15 mouse cellular contexts compared by ENCODE assay signal in genomic region chr12:110786243-110786642, GRCm38 (mm10). TPM values are rescaled to one million over a fixed set of nuclear protein-coding genes. Genes with fewer than 3 reads are reported as not detected.
DNase-seq lines count a peak whose midpoint lies in the region; ATAC-seq and TF ChIP-seq lines count a peak whose summit lies in the region.
"Had no signal": no experiment of that assay in that cellular context is flagged by ENCODE, and none has a peak within 500 bp of the region (broad histone marks: within the 10 kb centered on the region; RNA-seq: fewer than 3 reads in every experiment).

No protein-coding gene starts in this region.

- H3K27me3 ChIP-seq in midbrain, postnatal 0 days (ENCODE audit: insufficient read depth, low read length): no peaks in the 10 kb centered on the region
- H3K27me3 ChIP-seq in midbrain, embryonic 11.5 days (ENCODE audit: control insufficient read depth, insufficient read depth, low read length): no peaks in the 10 kb centered on the region
- H3K27me3 ChIP-seq: forebrain, embryonic 15.5 days; limb, embryonic 15.5 days; stomach, embryonic 15.5 days had no signal

- no peak for ATAC-seq in midbrain, postnatal 0 days (ENCODE audit: low FRiP score)
- no peak for ATAC-seq in midbrain, embryonic 11.5 days (ENCODE audit: low FRiP score)
- ATAC-seq: forebrain, embryonic 15.5 days; liver, postnatal 0 days; midbrain, embryonic 16.5 days had no signal

- peaks cover 10% of the 10 kb centered on the region for H3K36me3 ChIP-seq in midbrain, postnatal 0 days (ENCODE audit: insufficient read depth, low read length)
- peaks cover 3% of the 10 kb centered on the region; the same call in 1 of the 2 replicates for H3K36me3 ChIP-seq in midbrain, embryonic 11.5 days (ENCODE audit: control insufficient read depth, insufficient read depth, low read length)

- H3K4me3 ChIP-seq in midbrain, postnatal 0 days (ENCODE audit: low read depth, low read length): no peak overlapping the region
- H3K4me3 ChIP-seq in midbrain, embryonic 11.5 days (ENCODE audit: low read depth, low read length): no peak overlapping the region
- H3K4me3 ChIP-seq: forebrain, embryonic 15.5 days; limb, embryonic 15.5 days; stomach, embryonic 15.5 days had no signal

- intact Hi-C loops in heart, postnatal 36 days (cut with DNase I): no loop called here

- H3K9ac ChIP-seq in midbrain, postnatal 0 days (replicated peaks; ENCODE audit: low read length, poor library complexity, severe bottlenecking): no peak overlapping the region
- H3K9ac ChIP-seq in midbrain, embryonic 11.5 days (ENCODE audit: low read length): no peak overlapping the region
- H3K9ac ChIP-seq: forebrain, embryonic 15.5 days; limb, embryonic 15.5 days; liver, postnatal 0 days; stomach, embryonic 15.5 days had no signal

- no peaks in the 10 kb centered on the region for H3K9me3 ChIP-seq in midbrain, postnatal 0 days (ENCODE audit: low read length)
- no peaks in the 10 kb centered on the region for H3K9me3 ChIP-seq in midbrain, embryonic 11.5 days (ENCODE audit: control insufficient read depth, low read length)
- H3K9me3 ChIP-seq: forebrain, embryonic 15.5 days; limb, embryonic 15.5 days; stomach, embryonic 15.5 days had no signal

- 75% methylated on average over 4 of the region's 4 CpGs for WGBS in midbrain, postnatal 0 days
- 88% methylated on average over 4 of the region's 4 CpGs for WGBS in midbrain, embryonic 11.5 days

- no peaks in the 10 kb centered on the region for H3K4me1 ChIP-seq in midbrain, postnatal 0 days (ENCODE audit: insufficient read depth, low read length)
- no peaks in the 10 kb centered on the region for H3K4me1 ChIP-seq in midbrain, embryonic 11.5 days (ENCODE audit: control insufficient read depth, insufficient read depth, low read length)
- H3K4me1 ChIP-seq: forebrain, embryonic 15.5 days; stomach, embryonic 15.5 days had no signal

- DNase-seq in heart, adult 11 months: peak; percentile 91
- DNase-seq in heart, postnatal 36 days: no peak
- DNase-seq in midbrain, postnatal 0 days (ENCODE audit: low spot score): peak; percentile 62
- DNase-seq in midbrain, embryonic 11.5 days (ENCODE audit: low spot score, missing footprints): no peak
- peak; percentile 74 for DNase-seq in cerebellum, adult 8-10 months
- peak; percentile 41 for DNase-seq in gastrocnemius, postnatal 10 days
- DNase-seq in Muller cell, postnatal 12 days (ENCODE audit: inconsistent ontology term): no peak
- no peak for DNase-seq in adrenal gland, postnatal 10 days
- DNase-seq: adrenal gland, postnatal 25 days; kidney, adult 8-10 months; liver, postnatal 0 days had no signal

- no peak overlapping the region for H3K27ac ChIP-seq in midbrain, postnatal 0 days (ENCODE audit: low read depth, low read length)
- H3K27ac ChIP-seq in midbrain, embryonic 11.5 days (ENCODE audit: low read depth, low read length): no peak overlapping the region
- H3K27ac ChIP-seq: forebrain, embryonic 15.5 days; limb, embryonic 15.5 days; stomach, embryonic 15.5 days had no signal

- no peak overlapping the region for H3K4me2 ChIP-seq in midbrain, postnatal 0 days (ENCODE audit: low read depth, low read length, poor library complexity, severe bottlenecking)
- no peak overlapping the region for H3K4me2 ChIP-seq in midbrain, embryonic 11.5 days
- H3K4me2 ChIP-seq: forebrain, embryonic 15.5 days; limb, embryonic 15.5 days; stomach, embryonic 15.5 days had no signal

- TF ChIP-seq CTCF in midbrain, postnatal 0 days (IDR thresholded peaks at IDR 0.05): no peak

RNA-seq across cellular contexts. Expression of gene Wdr20, which starts 48.5 kb away (rescaled TPM):
- 10 to 100 TPM; 28.2 to 32.0 TPM for total RNA-seq in heart, postnatal 36 days (2021)
- total RNA-seq in midbrain, postnatal 0 days (2014; rRNA removed): 33.8 and 38.7 TPM in 2 replicates
- polyA plus RNA-seq in midbrain, postnatal 0 days (2015; fragmentation: Nextera tagmentation; extraction: Ambion mirVana): 16.0 and 16.2 TPM in 2 replicates
- 22.9 and 24.7 TPM in 2 replicates for polyA plus RNA-seq in midbrain, embryonic 11.5 days (2014; fragmentation: Nextera tagmentation; extraction: Ambion mirVana)
- total RNA-seq in gastrocnemius, postnatal 10 days (2021): 10 to 100 TPM; 20.5 TPM
- 10 to 100 TPM; 37.2 to 45.6 TPM for total RNA-seq in adrenal gland, postnatal 10 days (2021)

RNA-seq across cellular contexts. Expression of gene Mok, which starts 54.5 kb away (rescaled TPM):
- total RNA-seq in heart, postnatal 36 days (2021): 1 to 10 TPM in 1 of 2 experiments, under 1 TPM in 1; 0.75 to 1.1 TPM
- 10.7 and 23.7 TPM in 2 replicates for total RNA-seq in midbrain, postnatal 0 days (2014; rRNA removed)
- polyA plus RNA-seq in midbrain, postnatal 0 days (2015; fragmentation: Nextera tagmentation; extraction: Ambion mirVana): 17.0 and 18.9 TPM in 2 replicates
- 11.1 and 11.8 TPM in 2 replicates for polyA plus RNA-seq in midbrain, embryonic 11.5 days (2014; fragmentation: Nextera tagmentation; extraction: Ambion mirVana)
- total RNA-seq in gastrocnemius, postnatal 10 days (2021): under 1 TPM; 0.21 to 0.25 TPM
- total RNA-seq in adrenal gland, postnatal 10 days (2021): 1 to 10 TPM; 1.4 to 1.6 TPM

Comparison
In these comparisons a context has a peak if more than half of its experiments do, and no peak if none do; other contexts are left out.
1. DNase-seq: peak in heart, adult 11 months (single experiment), midbrain, postnatal 0 days (single experiment), cerebellum, adult 8-10 months (single experiment) and gastrocnemius, postnatal 10 days (single experiment); none in heart, postnatal 36 days (0 of 2), midbrain, embryonic 11.5 days (single experiment), Muller cell, postnatal 12 days (single experiment) and adrenal gland, postnatal 10 days (single experiment).